Mouse (Mus musculus) left cerebral cortex, postnatal 25 days (tissue): Measurements from ENCODE around the gene Bola3. TPM values are rescaled to one million over a fixed set of nuclear protein-coding genes. Genes with fewer than 3 reads are reported as not detected.
A peak's percentile ranks its signal among the peaks of the same experiment; 100 is the strongest.

Source experiments
- DNase-seq, 2 experiments: peaks; one replicate each; pipeline ENCODE4 v3.0.0; 2022; ENCODE audit warnings: low spot score in 2 of 2, mixed read lengths in 1 of 2
- intact Hi-C: fragments of 180-260 bp; cut with DNase I; formaldehyde crosslinking; loops from one replicate; pipeline ENCODE4 v1.15.1; 2025
- total RNA-seq, 2 experiments: library from RNA; stranded (reverse); gene quantifications; 2 replicates each; pipeline ENCODE4 v1.2.3; 2021

Bola3 gene
- 10 to 100 TPM; 52.3 to 56.5 TPM for total RNA-seq

DNA sequence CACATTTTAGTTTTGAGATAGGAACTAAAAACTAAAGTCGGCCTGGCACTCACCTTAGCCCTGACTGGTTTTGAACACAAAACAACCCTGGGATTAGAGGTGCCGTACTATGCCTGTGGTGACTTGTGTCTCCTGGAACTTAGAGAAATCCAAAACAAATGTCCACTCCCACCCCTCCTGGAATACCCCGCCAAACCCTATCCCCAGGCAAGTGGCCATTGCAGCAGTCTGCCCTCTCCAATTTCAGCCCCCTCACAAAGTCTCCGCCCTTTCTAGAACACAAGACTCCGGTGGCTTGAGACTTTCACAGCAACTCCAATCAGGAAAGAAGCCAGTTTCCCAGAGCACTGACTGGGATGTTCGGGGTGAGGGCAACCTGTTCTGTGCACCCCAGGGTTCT is at the start of gene Bola3:
TSS of gene Bola3 (plus strand) at position 275 of the 400 bp plus-strand sequence.
- peak; percentile 39 to 42 for DNase-seq
- intact Hi-C loops: loop anchor here (2.0 kb wide), 1 partner anchor 158 kb away; the partner anchor contains the start of gene Dguok

DNA sequence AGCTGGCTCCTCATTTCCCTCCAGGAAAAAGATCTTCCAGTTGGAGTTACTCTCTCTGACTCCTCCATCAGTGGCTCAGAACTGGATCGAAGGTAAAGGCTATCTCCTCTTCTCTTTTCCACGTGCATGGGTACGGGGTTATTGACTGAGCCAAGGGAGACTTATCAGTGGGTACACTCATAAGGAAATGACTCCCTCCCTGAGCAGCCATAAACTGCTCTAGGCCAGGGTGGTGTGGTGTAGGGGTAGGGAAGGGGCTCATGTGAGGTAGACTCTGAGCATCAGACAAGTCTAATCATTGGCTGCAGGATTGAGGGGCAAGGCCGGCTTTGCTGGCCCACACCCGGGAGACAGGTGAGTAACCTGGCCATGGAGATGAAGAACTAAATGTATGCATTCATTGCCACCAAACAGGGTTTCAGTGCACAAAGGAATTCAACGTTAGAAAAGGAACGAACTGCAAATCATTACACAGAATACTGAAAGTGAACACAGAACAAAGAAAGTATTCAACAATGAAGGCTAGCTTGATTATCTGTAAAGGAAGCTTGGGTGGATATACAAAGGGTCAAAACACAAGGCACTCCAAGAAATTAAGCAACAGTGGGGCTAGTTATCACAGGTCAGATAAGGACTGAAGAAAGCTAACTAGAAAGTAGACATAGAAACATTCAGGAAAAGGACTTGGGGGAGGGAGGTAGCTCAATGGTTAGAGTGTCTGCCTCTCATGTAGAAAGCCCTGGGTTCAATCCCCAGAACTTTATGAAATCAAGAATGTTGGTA is 48.3 kb upstream of the Bola3 start:
- DNase-seq: no peak
- intact Hi-C loops: no loop called here

DNA sequence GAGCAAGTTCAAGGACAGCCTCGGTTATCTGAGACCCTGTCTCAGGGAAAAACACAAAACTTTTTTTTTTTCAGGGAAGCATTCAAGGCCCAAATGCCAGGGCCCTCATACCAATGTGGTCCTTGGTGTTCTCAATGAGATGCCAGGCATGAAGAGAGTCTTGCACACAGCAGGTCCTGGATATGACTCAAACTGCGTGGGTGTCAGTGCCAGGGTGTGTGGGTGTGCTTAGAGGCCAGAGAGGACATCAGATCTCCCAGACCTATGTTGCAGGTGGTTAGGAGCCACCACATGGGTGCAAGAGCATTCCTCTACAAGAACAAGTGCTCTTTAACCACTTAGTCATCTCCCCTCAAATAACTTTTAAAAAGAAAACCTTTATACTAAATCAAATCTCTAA is 47.7 kb upstream of the Bola3 start:
- intact Hi-C loops: no loop called here
- no peak for DNase-seq

DNA sequence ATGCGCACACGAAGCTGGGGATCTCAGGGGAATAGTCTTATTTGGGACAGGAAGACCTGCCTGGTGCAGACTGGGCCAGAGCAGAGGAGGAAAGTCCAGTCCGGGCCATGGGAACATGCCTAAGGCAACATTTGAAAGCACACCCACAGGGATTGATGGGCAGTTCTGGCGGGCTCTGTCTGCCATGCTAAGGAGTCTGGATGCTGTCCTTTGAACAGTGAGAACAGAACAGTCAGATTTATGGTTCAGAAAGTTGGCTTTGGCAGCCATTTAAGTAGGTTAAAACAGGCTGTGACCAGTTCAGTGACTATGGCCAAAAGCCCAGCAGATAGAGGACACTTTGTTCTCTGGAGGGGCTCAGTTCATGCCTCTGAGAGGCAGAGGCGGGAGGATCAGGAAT is 46.7 kb upstream of the Bola3 start:
- DNase-seq: no peak
- intact Hi-C loops: no loop called here

DNA sequence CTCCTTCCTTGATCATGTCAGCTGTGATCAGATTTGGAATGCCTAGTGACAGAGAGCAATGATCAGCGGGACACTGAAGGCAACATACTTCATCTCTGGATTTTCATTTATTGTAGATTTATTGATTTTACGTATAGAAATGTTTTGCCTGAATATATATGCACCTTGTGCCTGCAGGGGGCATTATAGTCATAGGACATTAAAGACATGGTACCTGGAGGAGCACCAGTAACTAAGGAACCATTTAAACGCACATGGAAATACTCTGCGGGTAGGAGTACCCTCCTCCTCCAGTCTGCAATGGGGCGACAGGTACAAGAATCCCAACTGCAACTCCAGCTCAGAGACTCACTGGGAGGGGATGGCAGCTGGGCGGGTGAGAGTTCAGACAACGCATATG is 39.9 kb upstream of the Bola3 start:
- DNase-seq: no peak
- intact Hi-C loops: no loop called here

DNA sequence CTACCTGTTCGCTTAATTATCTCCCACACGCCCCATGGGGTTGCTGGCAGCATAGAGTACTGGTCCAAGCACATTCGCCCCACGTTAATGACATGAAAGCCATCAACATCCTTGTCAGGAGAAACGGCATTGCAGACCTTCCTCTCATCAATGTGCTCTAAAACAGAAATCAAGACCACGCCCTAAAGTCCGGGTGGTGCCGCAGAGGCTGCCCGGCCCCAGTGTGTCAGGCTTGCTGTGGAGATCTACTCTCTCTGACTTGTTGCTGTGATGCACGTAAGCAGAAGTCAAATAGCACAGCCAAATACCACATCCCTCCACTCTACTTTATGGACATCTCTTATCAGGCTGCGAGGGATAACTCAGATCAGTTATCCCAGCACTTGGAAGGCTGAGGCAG is 37.7 kb upstream of the Bola3 start:
- intact Hi-C loops: no loop called here
- DNase-seq: no peak

DNA sequence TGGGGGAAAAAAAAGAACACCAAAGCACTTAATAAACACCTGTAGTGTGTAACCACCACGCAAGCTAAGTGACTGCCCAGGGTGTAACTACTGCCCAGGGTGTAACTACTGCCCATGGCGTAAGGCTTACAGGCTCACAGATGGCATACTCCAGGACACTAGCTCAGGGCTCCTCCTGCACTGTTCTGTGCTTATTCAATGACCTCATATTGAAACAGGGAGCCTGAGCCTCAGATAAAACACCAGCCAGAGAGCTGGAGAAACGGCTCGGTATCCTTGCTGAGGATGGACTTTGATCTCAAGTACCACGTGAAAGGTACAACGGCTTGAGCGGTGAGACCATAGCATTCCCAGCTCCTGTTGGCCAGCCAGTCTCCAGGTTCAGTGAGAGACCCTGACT is 36.9 kb upstream of the Bola3 start:
- intact Hi-C loops: no loop called here
- no peak for DNase-seq

DNA sequence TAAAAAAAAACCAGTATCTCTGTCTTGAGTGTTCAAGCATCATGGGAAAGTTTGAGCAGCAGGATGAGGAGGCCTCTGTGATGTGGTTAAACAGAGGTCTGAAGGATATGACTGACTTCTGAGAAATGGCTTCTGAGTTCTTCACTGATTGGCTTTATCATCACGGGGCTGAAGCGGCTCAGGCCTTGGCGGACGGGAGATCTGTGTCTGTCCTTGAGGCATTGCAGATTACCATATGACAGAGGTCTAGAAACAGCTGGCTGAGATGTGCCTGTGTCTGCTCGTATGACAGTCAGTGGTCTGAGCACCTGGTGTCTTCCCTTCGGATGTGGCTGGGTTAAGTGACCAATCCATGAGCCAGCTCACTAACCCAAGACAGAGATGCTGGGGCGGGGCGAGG is 36.4 kb upstream of the Bola3 start:
- intact Hi-C loops: no loop called here
- no peak for DNase-seq

DNA sequence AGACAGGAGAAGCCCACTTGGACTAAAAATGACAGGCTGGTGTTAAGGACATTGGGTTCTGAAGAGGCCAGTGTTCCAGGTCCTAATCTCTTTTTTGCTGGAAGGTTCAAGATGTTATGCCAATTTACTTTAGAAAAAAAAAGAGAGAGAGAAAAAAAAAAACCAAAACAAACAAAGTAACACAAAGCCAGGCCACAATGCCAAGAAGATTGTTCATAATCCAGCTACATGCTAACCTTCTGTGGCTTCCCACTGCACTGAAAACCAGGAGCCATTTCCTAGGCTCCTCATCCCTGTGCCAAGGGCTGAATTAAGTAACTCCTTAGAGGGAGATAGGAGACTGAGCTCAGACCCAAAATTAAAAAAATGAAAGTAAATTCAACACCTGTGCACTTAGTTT is 33.7 kb upstream of the Bola3 start:
- DNase-seq: no peak
- intact Hi-C loops: no loop called here

DNA sequence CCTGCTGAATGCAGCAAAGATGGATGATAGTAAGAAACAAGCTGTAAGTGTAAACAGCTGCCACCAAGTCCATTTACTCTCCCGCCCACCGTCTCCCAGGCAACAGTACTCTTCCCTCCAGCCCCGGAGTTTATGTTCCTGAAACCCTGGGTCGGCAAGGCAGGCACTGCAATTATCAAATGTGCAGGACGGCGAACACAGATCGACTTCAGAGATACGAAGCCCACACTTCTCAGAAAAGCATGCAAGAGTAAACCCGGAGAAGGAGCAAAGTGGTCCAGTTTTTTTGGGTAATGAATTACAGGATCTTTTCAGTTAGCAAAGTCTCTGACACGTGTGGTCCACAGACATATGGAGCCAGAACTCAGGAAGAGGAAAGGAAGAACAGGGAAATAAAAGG is 32.9 kb upstream of the Bola3 start:
- intact Hi-C loops: no loop called here
- peak; percentile 5 to 21 for DNase-seq

DNA sequence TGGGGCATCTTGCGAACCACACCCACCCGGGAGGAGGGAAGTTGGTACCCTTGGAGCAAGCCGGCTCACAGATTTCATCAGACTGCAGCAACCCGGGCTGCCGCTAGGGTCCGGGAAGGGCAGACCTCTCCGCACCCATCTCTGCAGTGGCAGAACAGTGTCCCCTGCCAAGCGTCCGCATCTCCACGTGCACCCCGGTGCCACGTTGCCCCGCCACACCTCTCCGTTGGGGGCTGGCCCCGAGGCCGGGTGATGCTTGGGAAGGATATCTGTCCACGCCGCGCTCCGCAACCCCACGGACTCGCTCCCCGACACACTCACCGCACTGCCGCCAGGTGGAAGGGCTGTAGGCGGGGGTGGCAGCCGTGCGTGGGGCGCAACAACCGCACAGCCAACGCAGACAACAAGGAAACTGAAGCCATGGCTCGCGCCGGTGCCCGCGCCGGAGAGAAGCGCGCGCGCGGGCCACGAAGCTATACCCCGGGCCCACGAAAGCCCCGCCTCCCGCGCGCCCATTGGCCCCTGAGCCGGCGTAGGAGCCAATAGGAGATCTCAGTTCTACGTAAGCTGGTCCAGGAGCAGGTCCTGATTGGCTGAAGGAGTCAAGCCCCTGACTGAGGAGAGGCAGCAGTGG is 31.7 kb upstream of the Bola3 start:
- DNase-seq: peak; percentile 91 to 96
- intact Hi-C loops: no loop called here

DNA sequence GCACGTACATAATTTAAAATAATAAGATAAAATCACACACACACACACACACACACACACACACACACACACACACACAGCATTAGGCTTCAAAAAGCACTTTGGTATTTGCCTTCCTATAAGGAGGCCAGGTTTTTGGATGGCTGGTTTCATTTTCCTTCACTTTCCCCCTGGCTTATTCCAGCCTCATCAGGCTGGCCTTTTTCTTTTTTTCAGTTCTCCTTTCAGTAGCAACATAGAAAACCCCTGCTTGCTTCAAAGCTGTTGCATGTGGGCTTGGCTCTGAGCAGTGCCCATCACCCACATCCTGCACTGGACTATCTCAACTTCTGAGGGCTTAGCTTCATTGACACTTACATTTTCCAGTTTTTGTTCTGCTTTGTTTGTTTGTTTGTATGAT is 27.0 kb upstream of the Bola3 start:
- no peak for DNase-seq
- intact Hi-C loops: no loop called here

DNA sequence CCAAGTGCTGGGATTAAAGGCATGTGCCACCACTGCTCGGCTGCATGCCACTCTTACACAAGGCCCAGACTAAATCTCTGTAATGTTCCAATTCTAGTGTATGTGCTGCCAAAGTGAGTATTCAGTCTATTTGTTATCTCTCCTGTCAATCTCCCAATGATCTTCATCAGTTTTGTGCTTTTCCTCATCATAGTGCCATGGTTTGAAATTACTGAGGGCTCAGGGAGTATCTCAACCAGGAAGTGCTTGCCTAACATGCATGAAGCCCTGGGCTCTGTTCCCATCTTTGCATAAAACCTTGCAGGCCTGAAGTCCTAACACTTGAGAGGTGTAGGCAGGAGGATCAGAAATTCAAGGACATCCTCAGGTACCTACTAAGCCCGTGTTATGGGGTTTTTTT is 26.2 kb upstream of the Bola3 start:
- intact Hi-C loops: no loop called here
- no peak for DNase-seq

DNA sequence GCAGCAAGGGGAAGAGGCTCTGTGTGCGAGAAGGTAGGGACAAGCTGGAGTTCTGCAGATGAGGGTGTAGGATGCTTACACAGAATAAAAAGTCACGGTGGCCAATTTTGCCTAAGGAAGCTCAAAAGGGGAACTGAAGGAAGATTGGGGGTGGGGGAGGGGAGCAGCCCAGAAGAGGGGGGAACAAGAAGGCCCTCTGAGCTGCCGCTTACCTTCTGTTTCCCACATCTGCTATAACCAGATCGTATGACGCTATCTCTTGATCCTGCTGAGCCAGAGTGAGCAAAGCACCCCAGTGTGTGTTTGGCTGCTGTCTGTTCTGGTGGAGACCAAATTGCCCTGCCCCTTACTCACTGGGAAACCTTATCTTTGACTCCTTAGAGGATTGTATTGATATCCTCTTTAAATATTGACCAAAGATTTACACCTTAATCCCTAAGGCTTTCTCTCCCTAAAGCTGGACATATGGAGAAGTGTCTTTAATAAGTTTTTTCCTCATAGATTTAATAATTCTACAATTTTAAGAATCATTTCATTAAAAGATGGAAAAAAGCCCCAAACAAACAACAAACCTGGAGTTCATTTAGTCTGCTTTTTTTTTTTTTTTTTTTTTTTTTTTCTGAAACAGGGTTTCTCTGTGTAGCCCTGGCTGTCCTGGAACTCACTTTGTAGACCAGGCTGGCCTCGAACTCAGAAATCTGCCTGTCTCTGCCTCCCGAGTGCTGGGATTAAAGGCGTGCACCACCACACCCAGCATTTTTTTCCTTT is 25.1 kb upstream of the Bola3 start:
- intact Hi-C loops: no loop called here
- DNase-seq: no peak

DNA sequence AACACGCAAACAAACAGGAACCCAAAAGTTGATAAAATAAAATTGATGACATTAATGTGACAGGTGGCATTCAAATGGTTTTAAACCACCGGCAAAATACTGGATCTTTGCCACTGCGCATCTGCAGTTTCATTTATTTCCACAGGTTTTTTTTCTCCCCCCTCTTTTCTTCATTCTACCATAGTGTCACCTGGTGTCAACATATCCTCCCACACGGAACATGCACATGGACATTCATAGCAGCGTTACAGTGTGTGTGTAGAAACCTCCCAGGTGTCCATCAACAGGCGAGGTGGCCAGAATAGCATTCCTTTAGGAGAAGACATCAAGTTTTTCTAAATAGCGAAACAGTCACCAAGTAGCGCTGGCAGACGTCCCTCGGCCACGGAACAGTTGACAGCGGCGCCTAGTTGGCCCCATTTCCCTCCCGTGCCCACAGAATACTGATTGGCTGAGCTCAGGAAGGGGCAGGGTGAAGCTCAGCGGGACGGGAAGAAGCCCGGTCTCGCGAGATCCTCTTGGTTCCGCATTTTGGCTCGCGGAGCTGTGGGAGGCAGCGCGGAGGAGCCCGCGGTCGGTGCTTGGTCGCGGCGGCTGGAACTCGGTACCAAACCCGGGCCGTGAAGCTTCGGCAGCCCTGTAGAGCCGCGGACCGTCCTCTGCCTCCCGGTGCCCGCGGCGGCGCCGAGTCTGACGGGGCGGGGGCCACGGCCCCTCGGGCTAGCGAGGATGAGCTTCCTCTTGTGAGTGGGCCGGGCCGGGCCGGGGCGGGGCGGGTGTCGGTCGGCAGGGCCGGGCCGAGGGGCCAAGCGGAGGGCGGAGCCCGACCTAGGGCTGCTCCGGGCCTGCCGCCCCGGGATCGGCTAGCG is 23.2 kb upstream of the Bola3 start, which contains the start of the genes Mthfd2 and Mob1a:
TSS of gene Mthfd2 (minus strand) at position 384 of the 869 bp plus-strand sequence.
TSS of gene Mob1a (plus strand) at position 492 of the 869 bp plus-strand sequence.
- intact Hi-C loops: no loop called here
- DNase-seq: peak; percentile 94 to 96

DNA sequence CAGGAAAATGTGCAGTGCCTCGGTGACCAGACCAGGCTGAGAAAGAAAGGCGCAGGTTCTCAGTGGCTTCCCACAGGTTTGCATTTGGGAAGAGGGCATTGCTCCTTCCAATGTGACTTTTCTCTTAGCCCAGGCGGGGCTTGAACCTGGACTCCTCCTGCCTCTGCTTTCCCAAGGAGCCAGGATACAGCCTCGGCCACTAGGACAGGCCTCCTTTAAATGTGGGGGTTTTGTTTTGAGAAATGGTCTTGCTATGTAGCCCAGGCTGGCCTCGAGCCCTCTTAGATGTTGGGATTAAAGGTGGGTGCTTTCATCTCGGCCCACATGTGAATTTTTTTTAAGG is 22.6 kb upstream of the Bola3 start:
- intact Hi-C loops: no loop called here
- no peak for DNase-seq

DNA sequence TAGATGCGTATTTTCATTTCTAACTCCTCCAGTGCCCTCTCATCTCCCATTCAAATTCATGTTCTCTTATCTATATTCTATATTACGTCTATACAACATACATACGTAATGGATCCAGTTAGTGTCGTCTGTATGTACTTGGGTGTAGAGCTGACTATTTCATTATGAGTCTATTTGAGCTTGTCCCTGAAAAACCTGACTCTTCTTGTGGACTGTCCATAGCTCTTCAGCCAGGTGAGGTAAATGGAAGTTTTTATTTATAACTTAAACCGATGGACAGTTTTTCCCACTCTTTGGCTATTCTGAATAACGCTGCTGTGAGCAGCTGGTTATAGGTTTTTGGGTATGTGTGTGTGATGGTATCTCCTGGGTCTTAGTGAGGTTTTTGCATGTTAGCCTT is 22.2 kb upstream of the Bola3 start:
- no peak for DNase-seq
- intact Hi-C loops: no loop called here

DNA sequence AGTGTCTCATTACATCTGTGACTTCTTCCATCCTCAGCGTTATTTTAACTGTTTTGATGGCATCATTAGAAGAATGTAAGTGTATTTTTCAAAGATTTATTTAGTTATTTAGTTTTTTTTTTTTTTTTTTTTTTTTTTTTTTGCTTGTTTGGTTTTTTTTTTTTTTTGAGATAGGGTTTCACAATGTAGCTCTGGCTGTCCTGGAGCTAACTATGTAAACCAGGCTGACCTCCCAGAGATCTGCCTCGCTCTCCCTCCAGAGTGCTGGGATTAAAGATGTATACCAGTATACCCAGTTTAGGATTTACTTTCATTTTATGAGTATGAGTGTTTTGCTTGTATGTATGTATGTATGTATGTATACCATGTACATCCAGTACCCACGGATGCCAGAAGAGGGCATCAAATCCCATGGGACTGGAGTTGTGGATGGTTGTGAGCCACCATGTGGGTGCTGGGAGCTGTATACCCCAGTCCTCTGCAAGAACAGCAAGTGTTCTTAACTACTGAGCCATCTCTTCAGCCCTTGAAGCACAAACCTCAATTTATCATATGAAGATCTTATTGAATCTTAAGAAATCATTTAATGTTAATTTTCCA is 21.3 kb upstream of the Bola3 start:
- intact Hi-C loops: no loop called here
- DNase-seq: no peak

DNA sequence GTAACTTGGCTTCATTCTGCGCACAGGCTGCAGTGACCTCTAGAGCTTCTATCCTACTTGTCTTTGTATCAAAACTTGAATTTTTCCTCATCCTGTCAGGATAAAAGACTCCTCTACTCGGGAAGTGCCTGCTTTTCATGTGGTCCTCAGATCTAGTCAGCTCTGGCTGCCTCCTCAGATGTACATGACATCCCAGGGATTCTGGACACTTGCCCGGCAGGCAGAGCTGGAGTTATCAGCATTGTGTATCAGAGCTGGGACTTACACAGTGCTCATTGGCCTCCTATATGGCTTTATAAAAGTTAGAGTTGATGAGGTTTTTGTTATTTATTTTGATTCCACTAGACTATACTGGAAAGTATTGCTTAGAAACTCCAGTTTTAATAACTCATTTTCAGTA is 7.6 kb upstream of the Bola3 start:
- intact Hi-C loops: no loop called here
- DNase-seq: no peak
